Mouse (Mus musculus): ENCODE data around the gene Bend4. TPM values are rescaled to one million over a fixed set of nuclear protein-coding genes. Genes with fewer than 3 reads are reported as not detected.

Bend4 gene
- total RNA-seq, 1 experiment from 2014 or later: 9.6 TPM

DNA sequence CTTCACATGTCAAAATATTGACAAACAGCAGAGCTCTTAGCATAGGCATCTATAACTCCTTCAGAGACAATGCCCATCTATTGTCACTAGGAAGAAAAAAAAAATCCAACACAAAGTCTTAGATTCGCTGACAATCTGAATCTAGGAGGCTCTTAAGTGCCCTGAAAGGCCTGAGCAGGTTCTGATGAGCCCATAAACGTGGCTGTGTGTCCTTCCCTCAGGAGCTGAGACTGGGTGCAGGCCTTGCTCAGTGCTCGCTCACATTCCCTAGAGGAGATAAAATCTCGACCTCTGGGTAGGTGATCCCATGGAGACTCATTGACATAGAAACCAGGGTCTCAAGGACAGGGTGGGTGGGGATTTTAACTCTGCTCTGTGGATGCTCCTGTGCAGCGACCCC, 2.1 kb downstream of the Bend4 start:
- no peak for ATAC-seq (replicated peaks in 1 of 2; ENCODE audit: insufficient read depth in 1 of 2, low FRiP score in 2 of 2, low TSS enrichment in 1 of 2, low read depth in 1 of 2, poor library complexity in 2 of 2, severe bottlenecking in 2 of 2)

DNA sequence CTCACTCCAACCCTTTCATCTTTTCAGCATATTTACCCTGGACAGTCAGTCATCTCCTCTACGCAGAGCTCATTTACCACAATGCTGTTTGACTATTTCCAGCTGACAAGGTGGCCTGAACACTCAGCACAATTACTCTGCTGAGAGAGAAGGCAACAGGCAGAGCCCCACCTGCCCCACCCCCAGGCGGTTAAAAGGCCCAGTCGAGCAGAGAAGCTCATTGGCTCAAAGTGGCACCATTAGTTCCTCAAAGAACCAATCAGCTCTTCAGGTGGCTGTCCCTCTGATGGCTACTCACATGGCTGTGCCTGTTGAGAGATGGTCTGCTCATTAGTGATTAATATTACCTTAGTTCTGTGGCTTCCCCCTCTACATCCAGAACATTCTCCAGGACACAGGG, 3.5 kb downstream of the Bend4 start:
- no peak for ATAC-seq (replicated peaks in 1 of 2; ENCODE audit: insufficient read depth in 1 of 2, low FRiP score in 2 of 2, low TSS enrichment in 1 of 2, low read depth in 1 of 2, poor library complexity in 2 of 2, severe bottlenecking in 2 of 2)

DNA sequence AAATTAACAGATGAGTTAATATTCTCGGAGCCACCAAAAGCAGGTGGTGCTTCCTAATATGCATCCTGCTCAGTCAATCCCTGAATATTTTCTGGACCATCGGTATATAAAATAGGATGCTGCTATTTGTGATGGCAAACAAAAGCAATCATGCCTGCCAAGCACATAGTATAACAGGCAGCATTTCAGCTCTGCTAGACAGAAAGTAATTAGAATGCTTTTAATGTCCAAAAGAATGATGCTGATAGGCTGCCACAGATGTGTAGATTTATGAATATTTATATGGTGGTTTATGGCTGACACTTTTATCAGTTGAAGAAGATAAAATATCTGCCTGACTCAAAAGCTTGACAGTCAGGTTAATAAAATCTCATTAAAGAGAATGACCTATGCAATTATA, 4.1 kb downstream of the Bend4 start:
- ATAC-seq (replicated peaks in 1 of 2; ENCODE audit: insufficient read depth in 1 of 2, low FRiP score in 2 of 2, low TSS enrichment in 1 of 2, low read depth in 1 of 2, poor library complexity in 2 of 2, severe bottlenecking in 2 of 2): no peak

DNA sequence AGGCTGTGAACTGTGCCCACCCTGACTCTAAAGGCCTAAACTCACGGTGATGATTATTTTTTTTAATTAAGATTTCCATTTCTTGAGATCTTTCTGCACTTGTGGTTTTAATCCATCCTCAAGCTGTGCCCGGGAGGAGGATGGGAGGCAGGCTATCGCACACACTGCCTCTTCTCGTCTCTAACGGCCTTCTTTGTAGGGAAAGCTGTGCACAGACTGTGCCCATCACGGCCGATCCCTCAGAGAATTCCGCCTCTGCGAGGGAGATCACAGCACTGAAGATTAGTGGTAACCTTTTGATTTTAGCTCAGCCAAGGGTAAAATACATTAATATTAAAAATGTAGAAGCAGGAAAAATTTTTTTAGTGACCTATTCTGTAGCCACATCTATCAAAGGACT, 4.8 kb downstream of the Bend4 start:
- no peak for ATAC-seq (replicated peaks in 1 of 2; ENCODE audit: insufficient read depth in 1 of 2, low FRiP score in 2 of 2, low TSS enrichment in 1 of 2, low read depth in 1 of 2, poor library complexity in 2 of 2, severe bottlenecking in 2 of 2)

DNA sequence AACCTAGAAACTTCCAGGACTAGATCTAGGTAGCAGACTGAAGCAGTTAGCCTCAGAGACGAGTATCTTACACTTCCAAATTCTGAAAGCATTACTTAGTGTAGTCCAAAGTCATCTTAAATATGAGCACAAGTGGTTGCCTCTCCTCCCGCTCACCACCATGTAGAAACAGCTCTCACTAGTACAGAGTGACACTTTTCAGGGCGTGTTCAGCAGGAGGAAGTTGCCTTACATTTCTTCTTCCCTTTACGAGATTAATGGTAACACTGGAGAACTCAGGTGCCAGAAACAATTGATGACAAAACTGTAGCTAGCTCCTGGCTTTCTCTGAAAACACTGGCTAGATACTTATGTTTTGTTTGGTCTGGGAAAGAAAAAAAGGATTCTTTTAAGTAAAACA, 8.7 kb downstream of the Bend4 start:
- peak; percentile 77 to 83 for ATAC-seq (replicated peaks in 1 of 2; ENCODE audit: insufficient read depth in 1 of 2, low FRiP score in 2 of 2, low TSS enrichment in 1 of 2, low read depth in 1 of 2, poor library complexity in 2 of 2, severe bottlenecking in 2 of 2)

DNA sequence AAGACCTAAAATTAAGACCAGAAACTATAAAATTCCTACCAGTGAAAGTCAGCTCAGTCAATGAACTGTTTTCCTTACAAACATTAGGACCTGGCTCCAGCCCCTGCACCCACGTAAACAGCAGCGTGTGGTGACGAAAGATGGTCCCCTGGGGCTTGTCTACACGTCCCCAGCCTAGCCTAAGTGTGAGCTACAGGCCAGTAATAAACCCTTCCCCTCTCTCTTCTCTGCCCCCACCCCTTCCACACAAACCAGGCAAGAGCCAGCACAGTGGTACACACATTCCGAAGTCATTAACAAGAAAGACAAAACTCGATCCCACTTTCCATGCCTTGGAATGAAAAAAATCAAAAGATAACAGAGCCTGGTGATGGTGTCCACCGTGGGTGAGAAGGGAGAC, 16.6 kb downstream of the Bend4 start:
- ATAC-seq (replicated peaks in 1 of 2; ENCODE audit: insufficient read depth in 1 of 2, low FRiP score in 2 of 2, low TSS enrichment in 1 of 2, low read depth in 1 of 2, poor library complexity in 2 of 2, severe bottlenecking in 2 of 2): no peak

DNA sequence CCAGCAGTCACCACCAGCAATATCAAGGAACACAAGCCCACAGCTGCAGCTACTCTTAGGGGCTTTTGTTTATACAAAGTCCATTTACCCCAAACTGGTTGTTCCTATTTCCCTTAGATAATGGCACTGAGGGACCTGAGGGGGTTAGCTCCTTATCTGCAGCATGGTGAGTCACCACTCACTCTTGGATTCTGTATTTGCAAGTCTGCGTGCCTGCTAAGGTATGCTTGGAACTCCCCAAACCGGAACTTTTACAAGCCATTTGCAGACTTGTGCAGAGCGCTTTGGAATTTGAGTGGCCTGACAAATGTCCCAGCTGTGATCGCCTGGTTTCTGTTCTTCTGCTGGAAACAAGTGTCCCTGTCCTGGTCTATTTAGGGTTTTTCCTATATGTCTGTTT, 17.7 kb downstream of the Bend4 start:
- ATAC-seq (replicated peaks in 1 of 2; ENCODE audit: insufficient read depth in 1 of 2, low FRiP score in 2 of 2, low TSS enrichment in 1 of 2, low read depth in 1 of 2, poor library complexity in 2 of 2, severe bottlenecking in 2 of 2): no peak

DNA sequence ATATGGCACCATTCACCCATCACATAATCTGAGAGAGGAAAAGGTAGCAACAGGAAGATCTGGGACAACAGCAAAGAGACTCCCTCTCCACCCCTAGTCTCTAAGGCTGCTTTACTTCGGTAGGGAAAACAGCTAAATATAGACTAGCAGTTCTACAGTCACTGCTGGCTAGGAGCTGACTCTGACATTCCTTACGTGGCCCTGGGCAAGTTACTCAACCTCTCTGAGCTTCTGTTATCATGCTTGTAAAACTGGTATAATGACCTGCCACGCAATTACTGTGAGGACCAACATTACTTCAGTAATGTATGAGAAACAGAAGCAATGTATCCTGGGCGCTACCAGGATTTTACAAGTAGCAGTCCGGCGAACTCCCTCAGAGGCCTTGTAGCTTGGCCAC, 19.7 kb downstream of the Bend4 start:
- no peak for ATAC-seq (replicated peaks in 1 of 2; ENCODE audit: insufficient read depth in 1 of 2, low FRiP score in 2 of 2, low TSS enrichment in 1 of 2, low read depth in 1 of 2, poor library complexity in 2 of 2, severe bottlenecking in 2 of 2)

DNA sequence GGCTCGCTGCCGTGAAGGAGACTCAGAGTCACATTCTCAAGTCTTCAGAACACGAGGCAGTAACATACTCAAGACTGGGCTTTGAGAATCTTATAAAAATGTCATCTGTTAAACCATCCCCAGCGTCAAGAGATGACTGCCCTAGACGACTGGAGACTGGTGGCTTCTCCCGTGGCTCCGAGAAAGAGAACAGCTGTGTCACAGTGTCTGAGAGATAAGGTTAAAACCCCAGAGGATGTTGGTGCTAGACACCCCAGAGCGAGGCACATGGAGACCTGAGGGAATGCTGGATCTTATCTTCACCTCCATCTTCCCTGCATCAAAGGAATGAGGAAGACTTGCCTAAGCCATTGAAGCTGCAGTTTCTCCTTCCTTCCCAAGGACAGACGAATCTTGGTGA, 23.2 kb downstream of the Bend4 start:
- no peak for ATAC-seq (replicated peaks in 1 of 2; ENCODE audit: insufficient read depth in 1 of 2, low FRiP score in 2 of 2, low TSS enrichment in 1 of 2, low read depth in 1 of 2, poor library complexity in 2 of 2, severe bottlenecking in 2 of 2)

DNA sequence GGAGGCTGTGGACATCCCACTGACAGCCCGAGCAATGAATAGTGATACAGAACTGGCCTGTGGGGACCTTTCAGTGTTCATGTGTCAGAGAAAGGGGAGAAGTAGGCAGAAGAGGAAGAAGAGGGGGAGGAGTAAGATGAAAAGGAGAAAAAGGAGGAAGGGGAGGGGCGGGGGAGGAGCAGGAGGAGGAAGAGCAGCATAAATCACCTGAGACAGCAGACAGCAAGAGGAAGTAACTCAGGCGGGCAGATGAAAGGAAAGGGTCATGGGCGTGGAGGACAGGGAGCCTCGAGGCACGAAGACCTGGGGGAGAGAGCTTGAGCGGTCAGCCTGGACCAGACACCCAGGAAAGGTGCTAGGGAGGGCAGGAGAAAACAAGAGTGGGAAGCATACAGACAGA, 23.7 kb downstream of the Bend4 start:
- ATAC-seq (replicated peaks in 1 of 2; ENCODE audit: insufficient read depth in 1 of 2, low FRiP score in 2 of 2, low TSS enrichment in 1 of 2, low read depth in 1 of 2, poor library complexity in 2 of 2, severe bottlenecking in 2 of 2): peak; percentile 73 to 75

DNA sequence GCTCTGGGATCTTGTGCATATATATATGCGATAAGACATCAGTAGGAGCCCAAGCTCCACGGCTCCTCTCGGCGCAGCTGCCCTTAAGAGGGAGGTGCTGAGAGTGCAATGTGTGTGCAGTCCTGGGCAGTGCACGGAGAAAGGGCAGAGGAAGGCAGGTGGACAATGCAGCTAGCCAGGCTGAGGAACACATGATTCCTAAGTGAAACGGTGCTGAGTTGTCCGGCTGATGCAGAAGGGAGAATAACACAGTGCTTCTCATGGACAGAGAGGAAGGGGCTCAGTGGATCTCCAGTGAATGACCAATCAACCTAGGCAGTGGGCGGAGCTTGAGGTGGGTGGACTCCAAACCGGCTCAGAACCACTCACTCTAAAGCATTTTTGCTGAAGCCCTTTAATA, 26.5 kb downstream of the Bend4 start:
- peak; percentile 8 to 40; a peak in 2 of 4 replicates for ATAC-seq (replicated peaks in 1 of 2; ENCODE audit: insufficient read depth in 1 of 2, low FRiP score in 2 of 2, low TSS enrichment in 1 of 2, low read depth in 1 of 2, poor library complexity in 2 of 2, severe bottlenecking in 2 of 2)

DNA sequence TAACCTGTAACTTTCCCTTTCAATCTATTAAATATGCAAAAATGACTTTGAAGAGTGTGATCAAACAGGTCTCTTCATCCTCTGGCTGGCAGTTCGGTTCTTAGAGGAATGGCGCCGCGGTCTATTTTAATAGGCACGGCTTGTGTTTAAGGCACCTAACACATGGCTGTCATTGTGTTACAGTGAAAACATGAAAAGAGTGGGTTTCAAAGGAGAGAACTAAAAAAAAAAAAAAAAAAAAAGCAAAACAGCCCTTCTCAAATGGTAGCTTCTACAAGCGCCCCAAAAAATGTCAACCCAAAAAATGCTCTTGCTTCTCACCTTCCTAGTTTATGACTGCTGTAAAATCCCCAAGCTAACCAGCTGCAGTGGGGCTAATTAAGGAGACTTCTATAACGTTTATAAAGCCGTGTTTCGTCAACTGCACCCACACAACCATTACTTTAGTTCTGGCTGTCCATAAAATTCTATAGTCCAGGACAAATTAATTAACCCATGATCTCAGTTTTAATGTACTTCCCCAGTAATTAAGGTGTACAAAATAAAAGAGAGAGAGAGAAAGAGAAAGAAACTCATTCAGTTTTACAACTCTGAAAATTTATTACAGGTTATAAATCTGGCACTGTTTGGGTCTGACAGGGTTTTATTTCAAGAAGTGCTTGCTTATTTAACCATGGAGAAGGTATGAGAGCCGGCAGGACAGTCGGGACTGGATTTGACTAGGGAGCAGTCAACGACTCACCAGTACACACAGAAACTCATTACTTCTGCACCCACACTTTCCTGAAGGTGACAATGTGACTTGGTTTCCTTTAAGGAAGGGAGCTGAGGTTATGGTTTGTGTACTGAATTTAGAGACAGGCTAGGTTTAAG, 27.3 kb downstream of the Bend4 start:
- no peak for ATAC-seq (replicated peaks in 1 of 2; ENCODE audit: insufficient read depth in 1 of 2, low FRiP score in 2 of 2, low TSS enrichment in 1 of 2, low read depth in 1 of 2, poor library complexity in 2 of 2, severe bottlenecking in 2 of 2)

DNA sequence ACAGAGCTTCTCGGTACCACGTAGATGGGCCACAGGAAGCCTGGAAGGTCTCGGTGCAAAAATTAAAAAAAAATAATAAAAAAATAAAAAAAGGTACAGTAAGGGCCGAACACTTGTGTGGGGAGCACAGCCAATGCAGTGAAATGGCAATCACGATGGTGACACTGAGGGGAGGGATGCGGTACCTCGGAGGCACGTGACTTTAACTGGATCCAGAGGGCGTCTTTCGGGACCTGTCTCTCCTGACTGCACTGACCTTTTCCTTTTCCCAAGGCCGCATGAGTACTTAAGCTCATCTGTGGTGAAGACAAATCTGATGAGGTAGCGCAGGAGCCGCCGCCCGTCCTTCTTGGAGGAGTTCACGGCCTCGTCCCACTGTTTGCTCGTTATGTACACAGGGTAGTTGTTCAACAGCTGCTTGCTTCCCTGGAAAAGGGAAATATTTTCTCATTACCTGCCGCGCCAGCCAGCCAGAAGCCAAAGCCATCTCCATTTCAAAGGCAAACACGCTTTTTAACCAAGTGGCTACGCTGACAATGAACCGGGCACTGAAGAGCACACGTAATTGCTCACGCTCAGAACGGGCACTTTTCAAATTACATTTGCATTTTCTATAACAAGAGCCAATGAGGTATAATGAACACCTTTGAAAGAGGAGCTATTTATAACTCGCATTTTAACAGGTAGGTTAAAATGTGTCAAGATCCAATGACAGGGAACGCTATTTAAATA, 28.1 kb downstream of the Bend4 start:
- ATAC-seq (replicated peaks in 1 of 2; ENCODE audit: insufficient read depth in 1 of 2, low FRiP score in 2 of 2, low TSS enrichment in 1 of 2, low read depth in 1 of 2, poor library complexity in 2 of 2, severe bottlenecking in 2 of 2): no peak

DNA sequence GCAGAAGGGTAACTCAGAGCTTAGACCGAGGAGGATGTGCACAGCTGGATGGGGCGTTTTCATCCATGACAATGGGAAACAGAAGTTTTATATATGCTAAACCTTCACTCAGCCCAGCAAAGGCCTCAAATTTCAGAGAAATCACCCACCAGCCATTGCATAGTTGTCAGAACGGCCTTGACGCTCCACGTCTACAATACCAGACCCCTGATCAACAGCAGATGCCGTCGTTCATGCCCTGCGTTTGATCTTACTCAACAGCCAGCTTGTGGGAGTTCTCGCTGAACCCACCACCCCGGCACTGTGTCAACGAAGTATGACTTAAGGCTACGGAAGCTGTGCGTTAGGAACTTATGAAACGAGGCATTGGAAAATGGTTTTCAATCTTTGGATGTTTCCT, 30.9 kb downstream of the Bend4 start:
- no peak for ATAC-seq (replicated peaks in 1 of 2; ENCODE audit: insufficient read depth in 1 of 2, low FRiP score in 2 of 2, low TSS enrichment in 1 of 2, low read depth in 1 of 2, poor library complexity in 2 of 2, severe bottlenecking in 2 of 2)

DNA sequence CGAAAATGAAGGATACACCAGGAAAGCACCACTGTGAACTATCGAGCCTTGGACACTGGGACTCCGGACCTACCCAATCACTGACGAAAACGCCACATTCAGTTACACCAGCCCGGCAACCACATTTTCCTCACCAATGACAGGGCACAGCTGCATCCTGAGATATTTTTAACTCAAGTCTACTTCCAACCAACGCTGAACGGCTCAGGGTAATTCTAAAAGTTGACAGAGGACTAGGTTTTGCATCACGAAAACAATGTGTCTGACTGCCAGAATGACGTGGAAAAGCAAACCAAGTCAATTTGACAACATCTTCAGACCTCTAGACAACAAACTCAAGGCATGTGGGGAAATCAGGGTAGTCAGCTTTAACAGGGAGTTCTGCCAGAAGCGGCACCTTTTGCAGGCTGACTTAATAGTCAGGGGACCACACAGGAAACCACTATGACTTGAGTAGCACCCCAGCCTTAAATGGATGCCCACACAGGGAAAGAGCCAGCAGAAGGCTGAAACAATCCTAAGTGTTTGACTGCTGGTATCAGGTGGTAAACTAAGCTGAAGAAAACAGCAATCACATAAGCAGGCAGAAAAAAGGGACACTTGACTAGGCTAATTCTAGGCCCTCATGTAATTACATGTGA, 32.8 kb downstream of the Bend4 start:
- peak; percentile 91 to 92 for ATAC-seq (replicated peaks in 1 of 2; ENCODE audit: insufficient read depth in 1 of 2, low FRiP score in 2 of 2, low TSS enrichment in 1 of 2, low read depth in 1 of 2, poor library complexity in 2 of 2, severe bottlenecking in 2 of 2)

DNA sequence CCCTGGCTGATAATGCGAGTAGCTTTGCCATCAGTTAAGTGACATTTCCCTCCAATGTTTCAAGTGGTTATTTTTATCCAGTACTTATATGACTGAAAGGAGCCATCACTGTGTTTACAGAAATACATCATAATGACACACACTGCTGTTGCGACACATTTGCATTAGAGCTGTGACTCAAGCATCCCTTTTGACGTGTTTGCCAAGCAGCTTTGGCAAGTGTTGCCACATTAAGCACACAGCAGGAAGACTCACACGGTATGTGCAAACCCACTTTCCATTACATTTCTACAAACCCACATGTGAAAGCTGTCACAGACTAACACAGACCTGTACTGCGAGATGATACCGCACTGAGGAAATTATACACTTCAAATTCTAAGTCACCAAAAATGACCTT, 34.2 kb downstream of the Bend4 start:
- peak; percentile 35 to 60 for ATAC-seq (replicated peaks in 1 of 2; ENCODE audit: insufficient read depth in 1 of 2, low FRiP score in 2 of 2, low TSS enrichment in 1 of 2, low read depth in 1 of 2, poor library complexity in 2 of 2, severe bottlenecking in 2 of 2)

DNA sequence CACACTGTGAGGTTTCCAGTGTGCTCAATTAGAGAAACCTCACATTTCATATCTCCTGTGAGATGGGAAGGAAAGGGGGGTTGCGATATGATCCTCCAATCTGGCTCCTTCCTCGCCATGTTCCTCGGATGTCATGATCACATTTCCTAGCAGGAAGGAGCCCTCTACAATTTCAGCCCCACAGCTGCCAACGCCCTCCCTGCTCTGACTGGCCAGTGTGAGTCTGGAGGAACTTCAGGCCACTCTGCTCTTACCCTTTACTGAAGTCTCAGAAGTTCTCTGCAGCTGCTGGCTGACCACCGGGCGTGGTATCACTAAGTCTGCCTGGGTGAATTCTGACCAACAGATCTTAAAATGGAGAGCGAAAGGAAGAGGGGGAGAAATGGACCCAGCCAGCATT, 45.6 kb downstream of the Bend4 start:
- no peak for ATAC-seq (replicated peaks in 1 of 2; ENCODE audit: insufficient read depth in 1 of 2, low FRiP score in 2 of 2, low TSS enrichment in 1 of 2, low read depth in 1 of 2, poor library complexity in 2 of 2, severe bottlenecking in 2 of 2)

DNA sequence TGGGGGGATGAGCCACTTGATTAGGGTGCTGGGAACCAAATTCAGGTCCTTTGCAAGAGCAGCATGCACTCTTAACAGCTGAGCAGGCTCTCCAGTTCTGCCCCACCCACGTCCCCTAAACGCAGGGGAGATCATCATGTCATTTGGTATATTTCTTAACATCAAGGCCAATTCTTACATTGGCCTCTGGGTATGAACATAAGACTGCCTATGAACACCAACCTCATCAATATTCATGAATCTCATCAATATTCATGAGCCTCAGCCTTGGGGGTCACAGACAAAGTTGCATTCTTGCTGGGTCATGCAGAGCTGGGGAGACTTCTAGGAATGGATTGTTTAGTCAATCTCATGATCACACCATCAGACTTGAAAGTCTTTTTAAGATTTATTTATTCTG, 46.4 kb downstream of the Bend4 start:
- no peak for ATAC-seq (replicated peaks in 1 of 2; ENCODE audit: insufficient read depth in 1 of 2, low FRiP score in 2 of 2, low TSS enrichment in 1 of 2, low read depth in 1 of 2, poor library complexity in 2 of 2, severe bottlenecking in 2 of 2)
